Mouse (Mus musculus) kidney, adult 2 months (tissue): Measurements from ENCODE around the gene Trnp1.

Experiments used
- CTCF ChIP-seq: fragments of 200-500 bp; conservative IDR thresholded peaks from 2 replicates; pipeline ENCODE4 v1.5.1; 2011; ENCODE audit warnings: low read depth, mild to moderate bottlenecking, control low read depth, low read length, moderate library complexity, mixed read lengths; ENCODE audit not compliant: insufficient read depth, insufficient read length
- POLR2A ChIP-seq: fragments of 200-500 bp; IDR thresholded peaks from one replicate; pipeline ENCODE4 v1.6.1; 2011; ENCODE audit warnings: low read depth, low read length, control low read depth

- TF ChIP-seq CTCF (no peak), POLR2A (no peak)
Measured at GRCm38 (mm10) chr4:133536081-133536480, 37.7 kb upstream of the Trnp1 start.
